Mouse (Mus musculus) T-helper 1 cell (primary cell): ENCODE measurements around the gene Klra2.
"Not testable (repeated sequence)": the region's sequence is repeated elsewhere in the genome, so short reads cannot be mapped to it uniquely, and the experiment has no call there.

Source experiments
- in situ Hi-C: fragments of 300-600 bp; cut with MboI, MseI; formaldehyde crosslinking; loops from one replicate; pipeline ENCODE4 v1.15.1; 2025; ENCODE audit warnings: high pct_unique_total_duplicates

The Klra2 gene

GRCm38 (mm10) chr6:131247206-131247605, at the start of gene Klra2:
Gene Klra2 (minus strand): TSS chr6:131247362.
- in situ Hi-C loops = no loop called here

- in situ Hi-C loops = loop anchor here (5.0 kb wide), 1 partner anchor 58 kb away; the partner anchor contains the start of gene Styk1
Measured at GRCm38 (mm10) chr6:131294435-131295112, 47.4 kb upstream of the Klra2 start.

DNA sequence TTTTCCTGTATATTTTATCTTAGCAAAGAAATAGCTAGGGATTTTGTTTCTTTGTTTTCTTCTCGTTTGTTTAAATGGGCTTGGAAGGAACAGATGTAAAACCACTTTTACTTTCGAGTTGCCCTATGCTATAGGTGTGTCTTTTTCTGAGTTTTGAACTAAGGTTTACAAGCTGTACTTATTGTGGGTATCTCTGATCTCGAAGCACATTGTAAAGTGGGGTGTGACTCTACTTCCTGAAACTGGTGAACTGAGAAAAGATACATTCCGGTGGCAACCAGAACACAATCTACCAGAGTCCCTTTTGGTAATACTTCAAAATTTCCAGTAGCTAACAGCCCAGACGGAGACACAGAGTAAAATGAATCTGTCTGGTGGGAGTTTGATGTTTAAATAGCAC, 46.8 kb upstream of the Klra2 start:
- in situ Hi-C loops = loop anchor here (5.0 kb wide), 1 partner anchor 58 kb away; the partner anchor contains the start of gene Styk1

GRCm38 (mm10) chr6:131292991-131293788, 46.0 kb upstream of the Klra2 start, which contains the start of gene Magohb:
Gene Magohb (minus strand): TSS chr6:131293244.
- in situ Hi-C loops = loop anchor here (5.0 kb wide), 1 partner anchor 59 kb away; the partner anchor contains the start of gene Styk1

DNA sequence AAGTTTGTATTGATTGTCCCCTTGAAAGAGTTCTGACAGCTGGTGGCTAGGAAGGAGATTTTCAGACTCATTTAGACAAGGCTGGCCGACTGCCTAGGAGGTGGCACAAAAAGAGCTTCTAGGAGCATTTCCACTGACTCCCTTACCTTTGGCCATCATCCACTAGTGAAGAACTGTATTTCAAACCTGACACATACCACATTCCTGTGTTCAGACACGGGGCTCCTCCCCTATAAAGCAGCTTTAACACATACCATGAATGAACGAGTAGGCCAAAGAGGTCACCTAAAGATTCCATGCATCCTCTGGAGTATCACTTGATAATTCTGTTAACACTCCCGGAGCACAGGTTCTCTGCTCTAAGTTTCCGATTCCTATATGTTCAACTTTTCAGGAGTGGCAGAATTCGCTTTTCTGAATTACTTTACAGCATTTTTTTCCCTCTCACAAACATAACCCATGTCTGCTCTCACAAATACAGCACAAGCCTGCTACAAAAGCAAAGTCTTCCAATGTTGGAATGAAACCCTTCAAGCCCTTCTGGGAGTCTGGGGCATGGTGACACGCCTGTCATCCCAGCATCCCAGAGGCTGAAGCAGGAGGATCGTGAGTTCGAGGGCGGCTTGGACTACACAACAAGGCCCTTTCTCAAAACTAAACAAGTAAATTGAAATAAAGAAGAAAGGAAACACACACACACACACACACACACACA, 45.3 kb upstream of the Klra2 start:
- in situ Hi-C loops = loop anchor here (5.0 kb wide), 1 partner anchor 60 kb away; the partner anchor contains the start of gene Styk1

GRCm38 (mm10) chr6:131290430-131290829, 43.3 kb upstream of the Klra2 start:
- in situ Hi-C loops = loop anchor here (5.0 kb wide), 1 partner anchor 62 kb away; the partner anchor contains the start of gene Styk1

DNA sequence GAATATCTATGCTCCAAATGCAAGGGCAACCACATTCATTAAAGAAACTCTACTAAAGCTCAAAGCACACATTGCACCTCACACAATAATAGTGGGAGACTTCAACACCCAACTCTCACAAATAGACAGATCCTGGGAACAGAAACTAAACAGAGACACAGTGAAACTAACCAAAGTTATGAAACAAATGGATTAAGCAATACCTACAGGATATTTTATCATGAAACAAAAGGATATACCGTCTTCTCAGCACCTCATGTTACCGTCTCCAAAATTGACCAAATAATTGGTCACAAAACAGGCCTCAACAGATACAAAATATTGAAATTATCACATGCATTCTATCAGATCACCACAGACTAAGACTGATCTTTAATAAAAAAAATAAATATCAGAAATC, 31.0 kb upstream of the Klra2 start:
- in situ Hi-C loops = not testable (repeated sequence)

GRCm38 (mm10) chr6:131276659-131277058, 29.5 kb upstream of the Klra2 start:
- in situ Hi-C loops = no loop called here

- in situ Hi-C loops = no loop called here
Measured at GRCm38 (mm10) chr6:131272311-131272710, 25.1 kb upstream of the Klra2 start.

DNA sequence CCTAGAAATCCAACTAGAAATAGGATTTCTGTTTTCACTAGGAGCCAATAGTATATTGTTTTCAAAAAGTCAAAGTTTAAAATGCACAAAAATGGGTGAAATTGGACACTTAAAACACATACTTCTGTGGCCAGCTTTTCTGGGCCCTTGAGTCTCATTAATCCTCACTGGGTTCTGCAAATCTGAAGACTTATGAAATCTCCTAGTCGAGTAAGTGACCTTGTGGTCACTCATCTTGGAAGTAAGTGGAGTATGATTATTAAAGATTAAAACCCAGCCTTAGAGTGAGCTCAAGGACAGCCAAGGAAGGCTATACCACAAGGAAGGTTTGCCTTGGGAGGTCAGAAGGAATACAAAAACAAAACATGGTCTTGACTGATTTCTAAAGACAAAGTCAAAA, 23.1 kb upstream of the Klra2 start:
- in situ Hi-C loops = no loop called here

DNA sequence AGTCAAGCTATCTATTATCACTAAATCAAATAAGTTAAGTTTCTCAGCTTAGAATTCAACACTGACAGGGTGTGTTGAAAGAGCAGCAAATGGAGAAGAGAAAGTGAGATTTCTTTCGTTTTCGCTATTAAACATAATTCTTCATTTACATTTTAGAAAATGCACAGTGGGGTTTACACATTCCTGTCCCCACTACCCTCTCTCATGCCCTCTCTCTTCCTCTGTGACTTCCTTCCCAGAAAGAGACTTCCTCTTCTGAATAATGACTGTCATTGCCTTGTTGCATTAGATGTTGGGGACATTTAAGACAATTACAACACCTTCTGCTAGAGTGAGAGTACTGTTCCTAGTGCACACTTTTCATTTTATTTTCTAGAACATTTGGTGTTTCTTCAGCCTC, 22.4 kb upstream of the Klra2 start:
- in situ Hi-C loops = no loop called here

GRCm38 (mm10) chr6:131264175-131264574, 17.0 kb upstream of the Klra2 start:
- in situ Hi-C loops = no loop called here

GRCm38 (mm10) chr6:131262778-131263177, 15.6 kb upstream of the Klra2 start:
- in situ Hi-C loops = no loop called here

- in situ Hi-C loops = no loop called here
Measured at GRCm38 (mm10) chr6:131262009-131262408, 14.8 kb upstream of the Klra2 start.

DNA sequence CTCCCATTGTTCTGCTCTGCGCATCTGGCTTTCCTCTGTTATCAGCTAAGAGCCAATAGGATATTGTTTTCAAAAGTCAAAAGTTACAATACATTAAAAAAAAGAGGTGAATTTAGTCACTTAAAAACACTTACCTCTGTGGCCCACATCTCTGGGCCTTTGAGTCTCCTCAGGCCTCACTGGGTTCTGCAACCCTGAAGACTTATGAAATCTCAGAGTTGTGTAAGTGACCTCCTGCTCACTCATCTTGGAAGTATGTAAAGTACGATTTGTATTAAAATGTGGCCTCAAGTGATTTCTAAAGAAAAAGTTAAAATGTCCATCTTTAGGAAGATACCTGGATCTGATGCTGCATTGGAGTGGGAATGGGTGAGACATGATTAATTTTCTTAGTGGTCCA, 2.1 kb downstream of the Klra2 start:
- in situ Hi-C loops = no loop called here
